Mouse (Mus musculus): ENCODE results near the gene Dock6. TPM values are rescaled to one million over a fixed set of nuclear protein-coding genes. Genes with fewer than 3 reads are reported as not detected.
"Not testable (repeated sequence)": the region's sequence is repeated elsewhere in the genome, so short reads cannot be mapped to it uniquely, and the experiment has no call there.

Dock6 gene
- polyA plus RNA-seq, 1 experiment from 2014 or later: 13.5 TPM

DNA sequence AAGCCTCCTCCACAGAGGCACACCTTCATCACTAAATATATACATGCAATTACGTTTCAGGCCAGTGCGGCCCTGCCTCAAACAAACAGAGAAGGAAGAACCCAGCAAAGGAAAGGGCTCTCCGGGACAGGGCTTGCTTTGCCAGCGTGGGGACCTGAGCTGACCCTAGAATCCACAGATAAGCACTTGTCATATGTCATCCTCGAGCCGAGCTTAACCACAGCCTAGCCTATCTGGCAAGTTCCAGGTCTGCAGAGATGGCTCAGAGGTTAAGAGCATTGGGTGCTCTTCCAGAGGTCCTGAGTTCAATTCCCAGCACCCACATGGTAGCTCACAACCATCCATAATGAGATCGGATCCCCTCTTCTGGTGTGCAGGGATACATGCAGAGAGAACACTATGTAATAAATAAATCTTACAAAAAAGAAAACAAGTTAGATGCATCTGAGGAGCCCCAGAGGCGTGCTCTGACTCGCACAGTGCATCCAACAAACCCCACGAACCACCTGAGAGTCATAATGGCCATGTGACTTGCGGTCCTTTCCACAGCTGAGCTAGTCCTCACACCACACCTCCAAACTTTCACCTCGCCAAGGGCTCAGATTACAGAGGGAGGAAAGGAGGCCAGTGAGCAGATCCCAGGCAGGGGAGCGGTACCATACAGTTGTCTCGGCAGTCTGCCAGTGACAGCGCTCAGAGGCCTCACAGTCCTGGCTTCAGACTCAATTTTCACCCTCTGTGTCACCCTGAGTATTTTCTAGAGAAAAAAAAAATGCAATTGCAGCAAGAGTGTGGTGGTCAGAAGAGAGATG, 70.6 kb downstream of the Dock6 start:
- H3K27me3 ChIP-seq (ENCODE audit: control insufficient read depth, insufficient read depth, low read length): no peaks in the 10 kb centered on the region
- 0 out of 2 replicates have a peak, but pooled peaks have one; percentile 5 for ATAC-seq (ENCODE audit: low FRiP score, low TSS enrichment)
- no peaks in the 10 kb centered on the region for H3K4me1 ChIP-seq (replicated peaks; ENCODE audit: control insufficient read depth, insufficient read depth)
- no peak overlapping the region for H3K4me3 ChIP-seq (ENCODE audit: low read depth, low read length)
- WGBS: 68% methylated on average over 15 of the region's 15 CpGs
- no peak overlapping the region for H3K4me2 ChIP-seq (replicated peaks; ENCODE audit: low read depth)
- no peak for TF ChIP-seq CTCF (IDR thresholded peaks at IDR 0.05; ENCODE audit: low read depth)
- no peak for TF ChIP-seq EP300 (optimal IDR thresholded peaks at IDR 0.05)
- DNase-seq (ENCODE audit: low spot score): no peak
- H3K36me3 ChIP-seq (ENCODE audit: control insufficient read depth, insufficient read depth, low read length): peaks cover 31% of the 10 kb centered on the region
- H3K9ac ChIP-seq (ENCODE audit: low read length): no peak overlapping the region
- no peaks in the 10 kb centered on the region for H3K9me3 ChIP-seq (ENCODE audit: control insufficient read depth, low read length)
- no peak overlapping the region for H3K27ac ChIP-seq (replicated peaks)

DNA sequence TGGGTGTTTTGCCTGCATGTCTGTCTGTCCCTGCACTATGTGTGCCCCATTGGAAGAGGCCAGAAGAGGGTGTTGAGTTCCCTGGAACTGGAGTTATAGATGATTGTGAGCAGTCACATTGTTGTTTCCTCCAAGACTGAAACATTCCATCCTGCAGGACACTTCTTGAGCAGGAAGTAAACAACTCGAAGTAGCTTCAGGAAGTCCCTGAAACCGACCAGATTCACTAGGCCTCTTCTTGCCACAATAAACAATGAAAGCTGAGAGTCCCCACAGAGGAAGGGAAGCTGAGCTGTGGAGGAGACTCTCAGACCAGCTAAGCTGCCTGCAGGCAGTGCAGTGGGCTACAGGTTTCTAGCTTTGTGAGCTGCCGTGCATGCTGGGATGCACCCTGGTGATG, 74.7 kb downstream of the Dock6 start:
- 81% methylated on average over 3 of the region's 3 CpGs for WGBS
- Histone ChIP-seq H3K4me3 (ENCODE audit: low read depth, low read length) (no peak overlapping the region), H3K27ac (replicated peaks) (no peak overlapping the region), H3K36me3 (ENCODE audit: control insufficient read depth, insufficient read depth, low read length) (peaks cover 36% of the 10 kb centered on the region), H3K27me3 (ENCODE audit: control insufficient read depth, insufficient read depth, low read length) (no peaks in the 10 kb centered on the region), H3K4me2 (replicated peaks; ENCODE audit: low read depth) (no peak overlapping the region), H3K4me1 (replicated peaks; ENCODE audit: control insufficient read depth, insufficient read depth) (no peaks in the 10 kb centered on the region), H3K9ac (ENCODE audit: low read length) (no peak overlapping the region), H3K9me3 (ENCODE audit: control insufficient read depth, low read length) (no peaks in the 10 kb centered on the region)
- DNase-seq (ENCODE audit: low spot score) (no peak), ATAC-seq (ENCODE audit: low FRiP score, low TSS enrichment) (no peak)
- no peak for TF ChIP-seq EP300 (optimal IDR thresholded peaks at IDR 0.05)
- TF ChIP-seq CTCF (IDR thresholded peaks at IDR 0.05; ENCODE audit: low read depth): no peak

- H3K9ac ChIP-seq (ENCODE audit: low read length): no peak overlapping the region
- no peaks in the 10 kb centered on the region for H3K27me3 ChIP-seq (ENCODE audit: control insufficient read depth, insufficient read depth, low read length)
- H3K27ac ChIP-seq (replicated peaks): no peak overlapping the region
- TF ChIP-seq EP300 (optimal IDR thresholded peaks at IDR 0.05) (no peak), CTCF (IDR thresholded peaks at IDR 0.05; ENCODE audit: low read depth) (no peak)
- H3K36me3 ChIP-seq (ENCODE audit: control insufficient read depth, insufficient read depth, low read length): peaks cover 26% of the 10 kb centered on the region
- no peaks in the 10 kb centered on the region for H3K4me1 ChIP-seq (replicated peaks; ENCODE audit: control insufficient read depth, insufficient read depth)
- H3K9me3 ChIP-seq (ENCODE audit: control insufficient read depth, low read length): no peaks in the 10 kb centered on the region
- ATAC-seq (ENCODE audit: low FRiP score, low TSS enrichment) (no peak), DNase-seq (ENCODE audit: low spot score) (no peak)
- 95% methylated on average over 16 of the region's 16 CpGs for WGBS
- H3K4me2 ChIP-seq (replicated peaks; ENCODE audit: low read depth): no peak overlapping the region
- H3K4me3 ChIP-seq (ENCODE audit: low read depth, low read length): no peak overlapping the region
These were observed 78.1 kb downstream of the Dock6 start for GRCm38 (mm10) chr9:21774353-21774752.

GRCm38 (mm10) chr9:21773396-21773795, 79.0 kb downstream of the Dock6 start:
- H3K27ac ChIP-seq (replicated peaks); H3K4me3 ChIP-seq (ENCODE audit: low read depth, low read length); DNase-seq (ENCODE audit: low spot score); H3K9ac ChIP-seq (ENCODE audit: low read length); H3K4me1 ChIP-seq (replicated peaks; ENCODE audit: control insufficient read depth, insufficient read depth); H3K27me3 ChIP-seq (ENCODE audit: control insufficient read depth, insufficient read depth, low read length); ATAC-seq (ENCODE audit: low FRiP score, low TSS enrichment); H3K9me3 ChIP-seq (ENCODE audit: control insufficient read depth, low read length); H3K4me2 ChIP-seq (replicated peaks; ENCODE audit: low read depth): not testable (repeated sequence)
- H3K36me3 ChIP-seq (ENCODE audit: control insufficient read depth, insufficient read depth, low read length): peaks cover 24% of the 10 kb centered on the region
- 68% methylated on average over 5 of the region's 5 CpGs for WGBS

GRCm38 (mm10) chr9:21769558-21770183, 82.8 kb downstream of the Dock6 start:
- WGBS: 67% methylated on average over 26 of the region's 26 CpGs
- Histone ChIP-seq H3K36me3 (ENCODE audit: control insufficient read depth, insufficient read depth, low read length) (peaks cover 18% of the 10 kb centered on the region), H3K4me1 (replicated peaks; ENCODE audit: control insufficient read depth, insufficient read depth) (no peaks in the 10 kb centered on the region), H3K4me3 (ENCODE audit: low read depth, low read length) (no peak overlapping the region), H3K27ac (replicated peaks) (peak overlapping the region; percentile 61), H3K4me2 (replicated peaks; ENCODE audit: low read depth) (no peak overlapping the region), H3K9me3 (ENCODE audit: control insufficient read depth, low read length) (no peaks in the 10 kb centered on the region), H3K27me3 (ENCODE audit: control insufficient read depth, insufficient read depth, low read length) (no peaks in the 10 kb centered on the region), H3K9ac (ENCODE audit: low read length) (0 out of 2 replicates have a peak overlapping the region, but pooled peaks have one; percentile 23)
- DNase-seq (ENCODE audit: low spot score) (no peak), ATAC-seq (ENCODE audit: low FRiP score, low TSS enrichment) (no peak)
- TF ChIP-seq EP300 (optimal IDR thresholded peaks at IDR 0.05): no peak
- TF ChIP-seq CTCF (IDR thresholded peaks at IDR 0.05; ENCODE audit: low read depth): no peak

Data from stomach, postnatal 0 days (tissue).